Mouse (Mus musculus): ENCODE data around the gene Fhl4. TPM values are rescaled to one million over a fixed set of nuclear protein-coding genes. Genes with fewer than 3 reads are reported as not detected.

Fhl4 gene
- total RNA-seq, 2 experiments from 2014 or later, result 1.2 to 1.6 TPM

Other genes with a start within 250 kb of the Fhl4 start
- gene Ric8b, start 184.9 kb downstream of the Fhl4 start, total RNA-seq (2021), result 10 to 100 TPM; 30.4 to 37.0 TPM
- gene Tmem263, start 132 bp upstream of the Fhl4 start, total RNA-seq (2021), result 10 to 100 TPM; 30.1 to 32.1 TPM
- gene Mterf2, start 25.5 kb upstream of the Fhl4 start, total RNA-seq (2021), result 10 to 100 TPM; 16.3 to 16.5 TPM
- 10 to 100 TPM; 13.3 to 15.1 TPM for gene Cry1, start 82.6 kb upstream of the Fhl4 start, total RNA-seq (2021)

All from layer of hippocampus, postnatal 10 days (tissue).